Mouse (Mus musculus) CH12.LX (cell line): ENCODE data around the gene Enpp1. TPM values are rescaled to one million over a fixed set of nuclear protein-coding genes. Genes with fewer than 3 reads are reported as not detected.

ENCODE experiments used
- DNase-seq: peaks from one replicate; pipeline ENCODE4 v3.0.0-alpha.2; 2013; ENCODE audit errors: extremely low read depth
- H3K27ac ChIP-seq: 2 replicates; pipeline ENCODE4 v1.5.1; 2012; ENCODE audit warnings: low read depth, mild to moderate bottlenecking, control low read depth, moderate library complexity; ENCODE audit not compliant: insufficient read depth
- H3K27me3 ChIP-seq: replicated peaks from 2 replicates; pipeline ENCODE3; 2012; ENCODE audit warnings: inconsistent platforms
- H3K36me3 ChIP-seq, 2 experiments: replicated peaks in 1 of 2; 2 replicates each; pipeline versions ENCODE3 to v1.6.1; 2012; ENCODE audit warnings: inconsistent platforms in 1 of 2, low read length in 1 of 2, mild to moderate bottlenecking in 1 of 2, mixed read lengths in 1 of 2, moderate library complexity in 1 of 2; ENCODE audit not compliant: control insufficient read depth in 1 of 2, insufficient read depth in 1 of 2
- H3K4me1 ChIP-seq, 2 experiments: 2 replicates each; pipeline ENCODE4 v1.6.1; 2012; ENCODE audit warnings: inconsistent platforms in 1 of 2, moderate library complexity in 1 of 2; ENCODE audit not compliant: insufficient read depth in 2 of 2, control insufficient read depth in 1 of 2
- H3K4me2 ChIP-seq: 2 replicates; pipeline ENCODE4 v1.6.1; 2012; ENCODE audit warnings: low read depth, mild to moderate bottlenecking, control low read depth; ENCODE audit not compliant: poor library complexity, insufficient read depth, severe bottlenecking
- H3K4me3 ChIP-seq, 3 experiments: fragments of 150-350 bp in 1 of 3; sonication (generic) in 1 of 3; replicated peaks in 1 of 3; 2 replicates each; pipeline versions ENCODE3 to v1.5.1; 2011 to 2012; ENCODE audit warnings: low read depth in 2 of 3, low read length in 2 of 3, mild to moderate bottlenecking in 2 of 3, moderate library complexity in 2 of 3, control low read depth in 1 of 3, improper control_type of control experiment in 1 of 3, inconsistent platforms in 1 of 3, mixed read lengths in 1 of 3; ENCODE audit not compliant: poor library complexity in 1 of 3
- H3K79me2 ChIP-seq: replicated peaks from 2 replicates; pipeline ENCODE4 v1.6.1; 2012; ENCODE audit warnings: mild to moderate bottlenecking, moderate library complexity; ENCODE audit not compliant: control insufficient read depth, poor library complexity, insufficient read depth, severe bottlenecking; ENCODE audit errors: extremely low read depth
- H3K9ac ChIP-seq: 2 replicates; pipeline ENCODE4 v1.6.1; 2012; ENCODE audit warnings: low read depth, mild to moderate bottlenecking, control low read depth, moderate library complexity; ENCODE audit not compliant: insufficient read depth
- H3K9me3 ChIP-seq: replicated peaks from 2 replicates; pipeline ENCODE3; 2012; ENCODE audit warnings: low read length, inconsistent platforms, mixed read lengths
- BHLHE40 ChIP-seq: IDR thresholded peaks from 2 replicates; pipeline ENCODE4 v1.6.1; 2011; ENCODE audit warnings: mild to moderate bottlenecking, low read depth, low read length, improper control_type of control experiment
- CHD1 ChIP-seq: IDR thresholded peaks from 2 replicates; pipeline ENCODE4 v1.6.1; 2012; ENCODE audit warnings: low read depth, low read length, improper control_type of control experiment, inconsistent platforms
- CHD2 ChIP-seq: IDR thresholded peaks from 2 replicates; pipeline ENCODE4 v1.6.1; 2011; ENCODE audit warnings: low read length, improper control_type of control experiment
- CTCF ChIP-seq, 2 experiments: IDR thresholded peaks in 1 of 2; conservative IDR thresholded peaks in 1 of 2; 2 replicates each; pipeline ENCODE4 v1.5.1; 2011 to 2012; ENCODE audit warnings: low read depth in 2 of 2, low read length in 2 of 2, improper control_type of control experiment in 1 of 2, inconsistent platforms in 1 of 2, mild to moderate bottlenecking in 1 of 2, moderate library complexity in 1 of 2
- E2F4 ChIP-seq: IDR thresholded peaks from 2 replicates; pipeline ENCODE4 v1.6.1; 2011; ENCODE audit warnings: low read depth, low read length, improper control_type of control experiment; ENCODE audit not compliant: insufficient replicate concordance
- ELF1 ChIP-seq: IDR thresholded peaks from 2 replicates; pipeline ENCODE4 v1.6.1; 2014; ENCODE audit warnings: low read depth, mild to moderate bottlenecking, inconsistent platforms, low read length, improper control_type of control experiment
- EP300 ChIP-seq: IDR thresholded peaks from 2 replicates; pipeline ENCODE4 v1.6.1; 2011; ENCODE audit warnings: low read length, improper control_type of control experiment
- ETS1 ChIP-seq: conservative IDR thresholded peaks from 2 replicates; pipeline ENCODE4 v1.6.1; 2012; ENCODE audit warnings: low read depth, mild to moderate bottlenecking, inconsistent platforms, low read length, improper control_type of control experiment, moderate library complexity
- GABPA ChIP-seq: IDR thresholded peaks from 2 replicates; pipeline ENCODE4 v1.6.1; 2012; ENCODE audit warnings: low read depth, low read length, improper control_type of control experiment, inconsistent platforms; ENCODE audit not compliant: insufficient replicate concordance
- IRF4 ChIP-seq: IDR thresholded peaks from 2 replicates; pipeline ENCODE4 v1.6.1; 2014; ENCODE audit warnings: low read depth, mild to moderate bottlenecking, inconsistent platforms, low read length, improper control_type of control experiment
- JUN ChIP-seq: IDR thresholded peaks from 2 replicates; pipeline ENCODE4 v1.6.1; 2011; ENCODE audit warnings: low read depth, mild to moderate bottlenecking, low read length, improper control_type of control experiment, moderate library complexity; ENCODE audit not compliant: insufficient read depth
- JUND ChIP-seq: conservative IDR thresholded peaks from 2 replicates; pipeline ENCODE4 v1.6.1; 2011; ENCODE audit warnings: low read depth, low read length, improper control_type of control experiment
- KAT2A ChIP-seq: IDR thresholded peaks from 2 replicates; pipeline ENCODE4 v1.6.1; 2012; ENCODE audit warnings: low read length, improper control_type of control experiment, inconsistent platforms; ENCODE audit not compliant: insufficient replicate concordance
- MAZ ChIP-seq: IDR thresholded peaks from 2 replicates; pipeline ENCODE4 v1.6.1; 2012; ENCODE audit warnings: low read depth, mild to moderate bottlenecking, inconsistent platforms, low read length, improper control_type of control experiment, moderate library complexity
- MXI1 ChIP-seq: IDR thresholded peaks from 2 replicates; pipeline ENCODE4 v1.6.1; 2011; ENCODE audit warnings: mild to moderate bottlenecking, low read depth, low read length, improper control_type of control experiment
- MYC ChIP-seq: IDR thresholded peaks from 2 replicates; pipeline ENCODE4 v1.6.1; 2011; ENCODE audit warnings: low read depth, mild to moderate bottlenecking, improper control_type of control experiment, low read length
- NELFE ChIP-seq: IDR thresholded peaks from 2 replicates; pipeline ENCODE4 v1.6.1; 2011; ENCODE audit warnings: low read depth, low read length, improper control_type of control experiment
- NRF1 ChIP-seq: IDR thresholded peaks from 2 replicates; pipeline ENCODE4 v1.6.1; 2014; ENCODE audit warnings: low read depth, mild to moderate bottlenecking, inconsistent platforms, low read length, improper control_type of control experiment, moderate library complexity
- PAX5 ChIP-seq: IDR thresholded peaks from 2 replicates; pipeline ENCODE4 v1.6.1; 2012; ENCODE audit warnings: low read length, inconsistent platforms, mixed read lengths
- POLR2AphosphoS2 ChIP-seq: IDR thresholded peaks from 2 replicates; pipeline ENCODE4 v1.6.1; 2011; ENCODE audit warnings: low read depth, low read length, improper control_type of control experiment
- RAD21 ChIP-seq: IDR thresholded peaks from 2 replicates; pipeline ENCODE4 v1.6.1; 2011; ENCODE audit warnings: low read depth, mild to moderate bottlenecking, low read length, improper control_type of control experiment, moderate library complexity
- RCOR1 ChIP-seq: conservative IDR thresholded peaks from 2 replicates; pipeline ENCODE4 v1.6.1; 2012; ENCODE audit warnings: low read depth, mild to moderate bottlenecking, inconsistent platforms, low read length, improper control_type of control experiment
- UBTF ChIP-seq: IDR thresholded peaks from 2 replicates; pipeline ENCODE4 v1.6.1; 2012; ENCODE audit warnings: low read depth, mild to moderate bottlenecking, inconsistent platforms, low read length, improper control_type of control experiment, moderate library complexity
- USF1 ChIP-seq: IDR thresholded peaks from 2 replicates; pipeline ENCODE4 v1.6.1; 2014; ENCODE audit warnings: low read depth, mild to moderate bottlenecking, inconsistent platforms, low read length, improper control_type of control experiment
- USF2 ChIP-seq: conservative IDR thresholded peaks from 2 replicates; pipeline ENCODE4 v1.6.1; 2011; ENCODE audit warnings: low read depth, low read length, improper control_type of control experiment
- ZC3H11A ChIP-seq: IDR thresholded peaks from 2 replicates; pipeline ENCODE4 v1.6.1; 2012; ENCODE audit warnings: low read depth, mild to moderate bottlenecking, inconsistent platforms, low read length, improper control_type of control experiment
- dilution Hi-C: fragments of 300-500 bp; cut with MboI; formaldehyde crosslinking; loops from 2 replicates; pipeline ENCODE4 v1.14.3; 2020; ENCODE audit warnings: low sequenced_read_pairs; ENCODE audit not compliant: extremely low pct_unique_long_range_greater_than_20kb, extremely low pct_ligation_motif_present
- in situ Hi-C: fragments of 300-500 bp; cut with MboI; formaldehyde crosslinking; loops from 3 replicates; pipeline ENCODE4 v1.14.3; 2019; ENCODE audit warnings: low sequenced_read_pairs, low pct_ligation_motif_present, low pct_unique_long_range_greater_than_20kb, mixed read lengths
- polyA plus RNA-seq: library from polyadenylated mRNA; unstranded; fragments of >175 nt; gene quantifications from 2 replicates; pipeline ENCODE4 v1.2.1, GENCODE M21; 2012; ENCODE audit warnings: low read depth; ENCODE audit not compliant: insufficient read length
- total RNA-seq, 2 experiments: library from RNA; depleted of rRNA; stranded (reverse); fragments of 300-350 nt in 1 of 2; fragments of >200 nt in 1 of 2; gene quantifications; 2 replicates each; pipeline ENCODE4 v1.2.3; 2012 to 2014

Gene Enpp1
- total and polyA plus RNA-seq, 3 experiments: 0.58 to 2.8 (median 0.87) TPM

- Histone ChIP-seq H3K36me3 (no peaks in the 10 kb centered on the region), H3K4me1 (no peaks in the 10 kb centered on the region), H3K9me3 (no peaks in the 10 kb centered on the region), H3K9ac (no peak overlapping the region), H3K27me3 (no peaks in the 10 kb centered on the region), H3K27ac (no peak overlapping the region), H3K4me3 (no peak overlapping the region), H3K79me2 (no peaks in the 10 kb centered on the region), H3K4me2 (no peak overlapping the region)
- DNase-seq: no peak
- dilution Hi-C loops: no loop called here
- TF ChIP-seq POLR2AphosphoS2 (no peak), ZC3H11A (no peak), NELFE (no peak), E2F4 (no peak), USF2 (no peak), IRF4 (no peak), MXI1 (no peak), CHD1 (no peak), UBTF (no peak), MYC (no peak), KAT2A (no peak), USF1 (no peak), JUND (no peak), ELF1 (no peak), MAZ (no peak)
- in situ Hi-C loops: no loop called here
These were observed 37.7 kb downstream of the Enpp1 start for GRCm38 (mm10) chr10:24674261-24674660.

GRCm38 (mm10) chr10:24672948-24673347 lies 39.0 kb downstream of the Enpp1 start:
- Histone ChIP-seq H3K36me3 (no peaks in the 10 kb centered on the region), H3K27ac (no peak overlapping the region), H3K4me1 (no peaks in the 10 kb centered on the region), H3K79me2 (no peaks in the 10 kb centered on the region), H3K9me3 (no peaks in the 10 kb centered on the region), H3K27me3 (no peaks in the 10 kb centered on the region), H3K4me2 (no peak overlapping the region), H3K9ac (no peak overlapping the region), H3K4me3 (no peak overlapping the region)
- in situ Hi-C loops (no loop called here), dilution Hi-C loops (no loop called here)
- DNase-seq: no peak
- TF ChIP-seq MYC (no peak), UBTF (no peak), CHD2 (no peak), IRF4 (no peak), EP300 (no peak), MXI1 (no peak), ETS1 (no peak), ELF1 (no peak), GABPA (no peak), JUN (no peak), CHD1 (no peak), RAD21 (no peak), BHLHE40 (no peak), PAX5 (no peak), ZC3H11A (no peak), CTCF (conservative IDR thresholded peaks at IDR 0.05 in 1 of 2, IDR thresholded peaks at IDR 0.05 in 1 of 2; ENCODE audit: low read depth in 2 of 2, low read length in 2 of 2) (no peak), NRF1 (no peak), POLR2AphosphoS2 (no peak), RCOR1 (no peak)
